Mouse (Mus musculus) WW6 (cell line): ENCODE data around the gene Cep112.
A peak's percentile ranks its signal among the peaks of the same experiment; 100 is the strongest.

Experiments used
- DNase-seq: peaks from one replicate; pipeline ENCODE4 v3.0.0-alpha.2; 2013; ENCODE audit warnings: low read depth, low spot score

The Cep112 gene

DNA sequence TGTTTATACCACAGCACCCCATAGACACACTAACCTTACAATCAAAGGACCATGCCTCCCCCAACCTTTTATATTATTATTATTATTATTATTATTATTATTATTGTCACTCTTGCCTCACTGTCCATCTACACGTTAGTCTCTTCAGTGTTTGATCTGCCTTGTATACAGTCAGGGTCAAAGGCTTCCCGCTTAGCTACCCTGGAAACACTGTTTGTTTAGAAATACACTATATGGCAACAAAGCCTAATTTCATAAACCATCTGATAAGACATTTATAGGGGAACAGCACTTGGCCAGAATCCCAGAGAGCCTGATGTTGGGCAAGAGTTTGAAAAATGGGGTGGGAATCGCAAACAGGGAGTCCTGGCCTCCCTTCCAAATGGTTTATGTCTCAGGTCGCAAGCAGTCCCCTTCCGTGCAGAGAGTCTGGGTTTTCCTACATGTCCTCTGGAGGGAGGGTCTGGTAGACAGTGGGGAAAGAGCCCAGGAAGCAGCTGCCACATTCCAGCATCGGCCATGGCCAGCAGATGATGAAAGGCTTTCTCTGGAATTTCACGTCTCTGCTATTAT lies 451.7 kb downstream of the Cep112 start:
- DNase-seq: no peak

- DNase-seq: no peak
Observed at GRCm38 (mm10) chr11:108877520-108877919, 452.5 kb downstream of the Cep112 start.

DNA sequence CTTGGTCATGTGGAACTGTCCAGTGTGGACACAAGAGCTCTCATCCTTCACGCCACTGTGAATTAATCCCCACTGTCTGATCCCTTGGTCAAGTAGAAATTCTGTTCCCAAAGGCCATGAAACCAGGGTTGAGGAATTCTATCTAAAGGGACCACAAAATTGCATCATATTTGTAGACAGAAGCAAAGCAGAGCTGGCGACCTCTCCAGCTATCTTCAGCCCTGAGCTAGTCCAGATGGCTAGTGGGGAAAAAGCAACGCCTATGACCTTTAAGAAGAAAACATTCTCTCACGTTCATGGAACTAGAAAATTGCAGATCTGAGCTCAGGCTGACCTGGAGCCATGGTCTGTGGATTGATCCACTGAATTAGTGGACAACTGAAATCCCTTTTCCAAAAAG lies 455.6 kb downstream of the Cep112 start:
- DNase-seq: no peak

DNA sequence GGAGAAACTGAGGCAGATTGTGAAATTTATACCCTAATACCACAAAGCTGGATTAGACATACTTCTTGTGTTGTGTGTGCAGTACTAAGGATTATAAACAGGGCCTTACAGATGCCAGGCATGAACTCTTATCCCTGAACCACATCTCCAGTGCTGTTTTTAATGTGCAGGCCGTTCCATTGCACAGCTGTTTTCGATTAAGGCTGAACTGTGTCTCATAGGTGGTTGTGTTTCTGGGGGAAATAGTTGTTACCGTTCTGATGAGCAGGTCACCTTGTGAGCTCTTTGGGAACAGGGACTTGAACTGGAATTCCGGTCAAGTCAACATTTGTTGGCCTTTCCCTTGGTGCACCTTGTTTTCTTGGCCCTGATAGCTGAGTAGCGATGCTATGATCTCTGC lies 456.7 kb downstream of the Cep112 start:
- no peak for DNase-seq

DNA sequence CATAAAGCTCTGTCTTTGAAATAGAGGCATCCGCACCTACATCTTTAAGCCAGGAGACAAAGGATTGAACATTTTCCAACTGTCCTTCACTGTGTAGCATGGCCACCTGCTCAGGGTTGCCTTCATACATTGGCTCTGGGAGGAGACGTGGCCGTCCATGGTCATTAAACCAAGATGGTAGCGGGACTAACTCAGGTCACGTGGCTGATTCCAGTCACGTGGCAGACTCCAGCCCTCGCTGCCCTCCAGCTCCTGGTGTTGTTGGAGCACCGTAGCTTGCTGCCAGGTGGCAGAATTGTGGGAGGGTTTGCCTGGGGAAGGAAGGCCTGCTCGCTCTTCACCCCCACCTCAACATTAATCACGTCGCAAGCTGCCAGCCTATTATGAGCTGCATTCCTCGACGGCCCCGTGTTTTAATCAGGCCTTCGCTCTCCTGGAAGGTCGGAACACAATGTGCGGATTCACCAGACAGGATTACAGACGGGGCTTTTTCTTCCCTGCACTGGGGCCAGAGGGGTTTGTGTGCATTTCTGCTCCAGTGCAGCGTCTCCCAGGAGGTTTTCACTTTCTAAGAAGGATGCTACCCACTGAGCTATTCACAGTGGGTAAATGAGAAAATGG lies 460.4 kb downstream of the Cep112 start:
- no peak for DNase-seq

DNA sequence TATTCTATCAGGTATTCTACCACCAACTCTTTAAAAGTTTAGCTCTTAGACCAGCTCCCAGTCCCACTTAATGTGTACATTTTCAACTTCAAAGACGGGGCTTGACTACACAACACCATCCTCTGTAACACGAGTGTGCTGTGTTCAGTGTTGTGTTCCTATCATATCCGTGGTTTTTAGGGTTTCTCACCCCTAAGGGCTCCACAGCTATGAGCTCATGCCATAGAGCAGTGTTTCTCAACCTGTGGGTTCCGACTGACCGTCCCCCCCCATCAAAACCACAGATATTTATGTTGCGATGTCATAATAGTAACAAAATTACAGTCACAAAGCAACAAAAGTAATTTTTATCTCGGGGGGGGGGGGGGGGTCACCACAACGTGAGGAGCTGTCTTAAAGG lies 461.1 kb downstream of the Cep112 start:
- DNase-seq: no peak

DNA sequence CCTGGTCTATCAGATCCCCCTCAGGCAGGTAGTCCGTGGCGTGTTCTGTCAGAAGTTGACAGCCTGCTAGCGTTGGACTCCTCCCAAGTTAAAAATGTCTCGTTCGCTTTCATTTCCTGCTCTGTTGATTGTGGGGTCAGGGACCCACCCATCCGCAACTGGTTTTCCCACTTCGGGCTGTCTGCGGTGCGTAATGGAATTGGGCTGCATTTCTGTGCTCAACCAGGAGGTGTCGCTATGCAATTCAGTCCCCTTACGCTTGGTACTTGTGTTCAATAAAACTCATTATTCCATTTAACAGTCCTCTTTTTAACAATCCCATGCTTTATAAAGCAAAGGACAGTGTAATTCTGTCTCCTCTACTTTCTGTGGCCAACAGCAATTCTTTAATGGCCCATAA lies 464.1 kb downstream of the Cep112 start:
- peak; percentile 70 for DNase-seq

GRCm38 (mm10) chr11:108890544-108890943 lies 465.6 kb downstream of the Cep112 start:
- DNase-seq: no peak

GRCm38 (mm10) chr11:108891111-108891870 lies 466.3 kb downstream of the Cep112 start:
- no peak for DNase-seq

GRCm38 (mm10) chr11:108891871-108892380 lies 466.9 kb downstream of the Cep112 start:
- no peak for DNase-seq

- no peak for DNase-seq
Observed at GRCm38 (mm10) chr11:108892406-108892805, 467.4 kb downstream of the Cep112 start.

- no peak for DNase-seq
Observed at GRCm38 (mm10) chr11:108893232-108893790, 468.3 kb downstream of the Cep112 start.

GRCm38 (mm10) chr11:108893855-108894510 lies 469.0 kb downstream of the Cep112 start:
- no peak for DNase-seq

GRCm38 (mm10) chr11:108897034-108897433 lies 472.0 kb downstream of the Cep112 start:
- DNase-seq: no peak

- DNase-seq: no peak
Observed at GRCm38 (mm10) chr11:108898063-108898462, 473.1 kb downstream of the Cep112 start.

DNA sequence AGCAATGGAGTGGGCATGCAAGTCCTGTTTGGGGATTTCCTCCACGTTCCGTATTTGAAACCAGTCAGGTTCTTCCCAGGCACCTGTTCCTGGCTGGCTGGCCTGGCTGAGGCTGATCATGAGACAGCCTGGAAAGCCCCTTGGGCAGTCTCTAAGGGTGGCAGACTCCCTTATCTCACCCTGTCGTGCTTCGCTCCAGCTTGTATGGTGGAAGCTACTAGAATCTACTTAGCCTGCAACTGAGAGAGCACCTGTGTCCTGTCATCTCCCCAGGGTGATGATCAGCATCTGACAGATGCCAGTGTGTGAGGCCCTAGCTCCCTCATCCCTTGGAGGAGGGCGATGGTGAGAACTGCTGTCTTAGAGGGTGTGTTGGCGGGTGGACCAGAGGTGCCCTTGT lies 473.5 kb downstream of the Cep112 start:
- DNase-seq: no peak

DNA sequence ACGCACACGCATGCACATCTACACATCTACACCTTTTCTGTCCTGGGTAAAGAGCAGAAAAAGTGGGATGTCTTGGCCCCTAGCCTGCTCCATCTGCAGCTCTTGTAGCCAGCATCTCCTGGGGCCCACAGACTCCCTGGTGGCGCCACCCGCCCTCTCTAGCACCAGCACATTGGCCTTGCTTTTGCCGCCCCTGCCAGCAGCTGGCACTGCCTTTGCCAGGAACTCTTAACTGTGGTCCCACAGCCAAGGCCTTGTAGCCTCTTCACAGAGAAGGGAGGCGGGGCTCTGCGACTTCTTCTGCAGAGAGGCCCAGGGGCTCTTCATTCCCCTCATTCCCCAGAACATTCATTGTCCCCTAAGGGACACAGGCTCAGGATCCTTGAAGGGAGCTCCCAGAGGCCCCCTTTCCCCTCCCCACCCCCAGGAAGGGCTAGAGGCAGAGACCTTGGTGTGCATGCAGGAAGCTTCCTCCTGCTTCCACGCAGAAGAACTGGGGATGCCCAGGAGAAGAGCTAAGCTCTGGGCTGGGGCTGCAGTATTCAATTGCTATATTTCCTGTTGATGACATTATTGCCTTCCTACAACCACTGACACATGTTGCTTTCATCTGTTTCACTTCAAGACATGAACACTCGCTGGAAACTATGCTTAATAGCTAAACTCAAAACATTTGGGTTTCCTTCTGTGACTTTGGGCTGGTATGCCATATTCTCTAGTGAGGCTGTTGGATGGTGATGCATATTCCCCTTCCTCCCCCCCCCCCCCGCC lies 475.9 kb downstream of the Cep112 start:
- DNase-seq: no peak

- DNase-seq: no peak
Observed at GRCm38 (mm10) chr11:108901670-108902069, 476.7 kb downstream of the Cep112 start.

GRCm38 (mm10) chr11:108902303-108902702 lies 477.3 kb downstream of the Cep112 start:
- DNase-seq: no peak

DNA sequence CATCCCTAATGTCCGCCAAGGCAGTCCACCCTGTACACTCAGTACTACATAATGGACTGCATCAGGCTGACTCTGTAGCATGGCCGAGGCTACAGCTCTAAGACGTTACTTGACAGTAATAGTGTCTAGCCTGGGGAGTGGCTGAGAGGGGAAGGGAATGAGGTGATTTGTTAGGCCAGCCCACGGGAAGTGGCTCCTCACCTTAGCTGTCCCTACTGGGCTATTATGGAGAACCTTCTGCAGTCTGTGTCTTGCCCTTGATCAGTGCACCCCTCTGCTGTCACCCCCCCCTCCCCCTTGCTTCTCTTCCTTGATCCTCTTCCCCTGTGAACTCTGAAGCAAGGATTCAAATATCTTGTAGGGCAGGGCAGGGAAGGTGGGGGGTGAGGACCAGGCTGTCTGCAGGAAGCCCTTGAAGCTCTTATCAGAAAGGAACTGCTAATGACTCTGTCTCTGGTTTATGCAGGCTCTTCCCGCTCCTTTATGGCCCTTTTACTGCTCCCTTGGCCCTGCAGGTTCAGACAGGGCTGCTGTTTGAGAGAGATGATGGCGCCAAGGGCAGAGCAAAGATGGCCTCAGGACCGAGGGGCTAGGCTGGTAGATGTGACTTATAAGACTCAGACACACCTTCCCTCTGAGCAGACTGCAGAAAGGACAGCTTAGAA lies 481.7 kb downstream of the Cep112 start:
- no peak for DNase-seq
